Mouse (Mus musculus): ENCODE measurements around the gene Phlda3. TPM values are rescaled to one million over a fixed set of nuclear protein-coding genes. Genes with fewer than 3 reads are reported as not detected.
A peak's percentile ranks its signal among the peaks of the same experiment; 100 is the strongest.

Phlda3 gene
- polyA plus RNA-seq, 1 experiment from 2014 or later: 18.6 TPM

- Histone ChIP-seq H3K9me3 (ENCODE audit: control insufficient read depth, low read length) (no peaks in the 10 kb centered on the region), H3K9ac (ENCODE audit: low read depth, low read length) (peak overlapping the region; percentile 38), H3K4me1 (replicated peaks; ENCODE audit: control insufficient read depth, insufficient read depth, low read length) (peaks cover 4% of the 10 kb centered on the region; the same call in 1 of the 2 replicates), H3K27ac (ENCODE audit: low read depth, low read length) (no peak overlapping the region), H3K4me2 (replicated peaks; ENCODE audit: low read depth, low read length) (peak overlapping the region; percentile 79), H3K36me3 (ENCODE audit: control insufficient read depth, insufficient read depth, low read length) (no peaks in the 10 kb centered on the region), H3K27me3 (ENCODE audit: control insufficient read depth, insufficient read depth, low read length) (no peaks in the 10 kb centered on the region), H3K4me3 (ENCODE audit: low read depth, low read length) (peak overlapping the region; percentile 40)
- DNase-seq (ENCODE audit: low spot score) (no peak), ATAC-seq (ENCODE audit: low FRiP score) (peak; percentile 57)
- 0% methylated on average over 11 of the region's 11 CpGs for WGBS
Measured at GRCm38 (mm10) chr1:135729367-135729713, 36.6 kb upstream of the Phlda3 start.

DNA sequence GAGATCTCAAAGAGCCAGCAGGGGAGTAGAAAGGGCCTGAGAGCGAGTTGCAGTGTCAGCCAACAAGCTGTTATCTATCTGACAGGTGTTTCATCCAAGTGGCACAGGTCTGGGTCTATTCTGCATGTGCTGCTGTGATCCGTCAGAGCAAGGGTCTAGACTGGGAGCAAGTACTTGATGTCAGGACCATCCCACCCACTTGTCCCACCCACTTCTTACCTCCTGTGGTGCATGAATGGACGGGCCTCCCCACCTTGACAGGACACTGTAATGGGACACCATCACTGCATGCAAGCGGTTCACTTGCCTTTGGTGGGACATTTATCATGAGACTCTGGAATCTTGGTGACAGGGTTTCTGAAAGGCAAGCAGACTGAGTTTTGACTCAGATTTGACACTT lies 36.1 kb upstream of the Phlda3 start:
- Histone ChIP-seq H3K4me3 (ENCODE audit: low read depth, low read length) (peak overlapping the region; percentile 40; the same call in 1 of the 2 replicates), H3K27ac (ENCODE audit: low read depth, low read length) (no peak overlapping the region), H3K36me3 (ENCODE audit: control insufficient read depth, insufficient read depth, low read length) (no peaks in the 10 kb centered on the region), H3K9me3 (ENCODE audit: control insufficient read depth, low read length) (no peaks in the 10 kb centered on the region), H3K9ac (ENCODE audit: low read depth, low read length) (no peak overlapping the region; the same call in 1 of the 2 replicates), H3K27me3 (ENCODE audit: control insufficient read depth, insufficient read depth, low read length) (no peaks in the 10 kb centered on the region), H3K4me2 (replicated peaks; ENCODE audit: low read depth, low read length) (peak overlapping the region; percentile 79; the same call in 1 of the 2 replicates), H3K4me1 (replicated peaks; ENCODE audit: control insufficient read depth, insufficient read depth, low read length) (peaks cover 4% of the 10 kb centered on the region; the same call in 1 of the 2 replicates)
- 21% methylated on average over 4 of the region's 4 CpGs for WGBS
- DNase-seq (ENCODE audit: low spot score): no peak
- ATAC-seq (ENCODE audit: low FRiP score): 0 out of 2 replicates have a peak, but pooled peaks have one; percentile 10

DNA sequence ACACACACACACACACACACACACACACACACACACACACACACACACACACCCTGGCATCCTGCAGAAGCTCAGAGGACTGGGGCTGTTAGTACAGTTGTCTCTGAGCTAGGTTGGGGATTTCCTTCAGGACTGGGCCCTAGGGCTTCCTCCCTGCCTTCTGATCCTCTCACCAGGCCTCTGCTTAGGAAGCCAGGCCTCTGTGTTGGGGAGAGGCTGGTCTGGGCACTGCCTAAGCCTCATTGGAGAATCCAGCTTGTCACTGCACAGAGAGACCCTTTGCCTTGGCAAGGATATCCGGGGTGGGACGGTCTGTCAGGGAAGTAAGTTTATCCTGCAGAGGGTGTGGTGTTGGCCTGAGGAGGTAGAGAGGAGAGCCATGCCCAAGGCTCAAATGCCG lies 35.6 kb upstream of the Phlda3 start:
- 43% methylated on average over 3 of the region's 3 CpGs for WGBS
- Histone ChIP-seq H3K4me1 (replicated peaks; ENCODE audit: control insufficient read depth, insufficient read depth, low read length) (peaks cover 4% of the 10 kb centered on the region; the same call in 1 of the 2 replicates), H3K9me3 (ENCODE audit: control insufficient read depth, low read length) (no peaks in the 10 kb centered on the region), H3K9ac (ENCODE audit: low read depth, low read length) (no peak overlapping the region), H3K27ac (ENCODE audit: low read depth, low read length) (no peak overlapping the region), H3K4me2 (replicated peaks; ENCODE audit: low read depth, low read length) (peak overlapping the region; percentile 15; the same call in 1 of the 2 replicates), H3K36me3 (ENCODE audit: control insufficient read depth, insufficient read depth, low read length) (no peaks in the 10 kb centered on the region), H3K27me3 (ENCODE audit: control insufficient read depth, insufficient read depth, low read length) (no peaks in the 10 kb centered on the region), H3K4me3 (ENCODE audit: low read depth, low read length) (no peak overlapping the region)
- ATAC-seq (ENCODE audit: low FRiP score) (no peak), DNase-seq (ENCODE audit: low spot score) (no peak)

DNA sequence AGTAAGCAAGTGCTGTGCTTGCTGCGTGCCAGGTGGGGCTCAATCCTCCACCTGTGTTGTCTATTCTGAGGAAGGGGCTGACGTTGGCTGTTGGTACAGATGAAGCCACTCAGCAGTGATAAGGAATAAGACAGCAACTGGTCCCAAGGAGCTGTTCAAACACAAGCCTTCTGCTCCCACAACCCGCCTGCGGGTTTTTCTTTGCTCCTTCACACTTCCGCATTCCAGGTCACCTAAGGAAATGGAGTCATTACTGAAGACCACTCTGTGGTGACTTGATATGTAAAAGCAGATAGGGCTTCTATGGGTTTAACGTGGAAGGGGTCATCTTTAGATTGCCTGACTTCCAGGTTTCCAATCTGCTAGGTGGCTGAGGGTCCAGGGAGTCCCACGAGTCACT lies 34.5 kb upstream of the Phlda3 start:
- 65% methylated on average over 7 of the region's 7 CpGs for WGBS
- H3K9me3 ChIP-seq (ENCODE audit: control insufficient read depth, low read length): no peaks in the 10 kb centered on the region
- no peak for DNase-seq (ENCODE audit: low spot score)
- no peak for ATAC-seq (ENCODE audit: low FRiP score)
- H3K27me3 ChIP-seq (ENCODE audit: control insufficient read depth, insufficient read depth, low read length): no peaks in the 10 kb centered on the region
- H3K36me3 ChIP-seq (ENCODE audit: control insufficient read depth, insufficient read depth, low read length): no peaks in the 10 kb centered on the region
- no peak overlapping the region for H3K9ac ChIP-seq (ENCODE audit: low read depth, low read length)
- no peak overlapping the region for H3K4me2 ChIP-seq (replicated peaks; ENCODE audit: low read depth, low read length)
- H3K4me1 ChIP-seq (replicated peaks; ENCODE audit: control insufficient read depth, insufficient read depth, low read length): peaks cover 4% of the 10 kb centered on the region; the same call in 1 of the 2 replicates
- no peak overlapping the region for H3K27ac ChIP-seq (ENCODE audit: low read depth, low read length)
- no peak overlapping the region for H3K4me3 ChIP-seq (ENCODE audit: low read depth, low read length)

GRCm38 (mm10) chr1:135731897-135732684 lies 33.8 kb upstream of the Phlda3 start:
- H3K9me3 ChIP-seq (ENCODE audit: control insufficient read depth, low read length): no peaks in the 10 kb centered on the region
- no peaks in the 10 kb centered on the region for H3K27me3 ChIP-seq (ENCODE audit: control insufficient read depth, insufficient read depth, low read length)
- no peak overlapping the region for H3K4me2 ChIP-seq (replicated peaks; ENCODE audit: low read depth, low read length)
- peaks cover 4% of the 10 kb centered on the region; the same call in 1 of the 2 replicates for H3K4me1 ChIP-seq (replicated peaks; ENCODE audit: control insufficient read depth, insufficient read depth, low read length)
- DNase-seq (ENCODE audit: low spot score) (no peak), ATAC-seq (ENCODE audit: low FRiP score) (no peak)
- H3K27ac ChIP-seq (ENCODE audit: low read depth, low read length): no peak overlapping the region
- H3K36me3 ChIP-seq (ENCODE audit: control insufficient read depth, insufficient read depth, low read length): no peaks in the 10 kb centered on the region
- no peak overlapping the region for H3K9ac ChIP-seq (ENCODE audit: low read depth, low read length)
- H3K4me3 ChIP-seq (ENCODE audit: low read depth, low read length): no peak overlapping the region
- WGBS: 44% methylated on average over 11 of the region's 11 CpGs

GRCm38 (mm10) chr1:135734225-135734937 lies 31.5 kb upstream of the Phlda3 start:
- H3K36me3 ChIP-seq (ENCODE audit: control insufficient read depth, insufficient read depth, low read length): no peaks in the 10 kb centered on the region
- no peak overlapping the region for H3K9ac ChIP-seq (ENCODE audit: low read depth, low read length)
- H3K27ac ChIP-seq (ENCODE audit: low read depth, low read length): no peak overlapping the region
- no peak overlapping the region for H3K4me2 ChIP-seq (replicated peaks; ENCODE audit: low read depth, low read length)
- H3K9me3 ChIP-seq (ENCODE audit: control insufficient read depth, low read length): no peaks in the 10 kb centered on the region
- WGBS: 34% methylated on average over 5 of the region's 7 CpGs
- ATAC-seq (ENCODE audit: low FRiP score) (peak; percentile 26; the same call in 1 of the 2 replicates), DNase-seq (ENCODE audit: low spot score) (no peak)
- no peaks in the 10 kb centered on the region for H3K27me3 ChIP-seq (ENCODE audit: control insufficient read depth, insufficient read depth, low read length)
- H3K4me1 ChIP-seq (replicated peaks; ENCODE audit: control insufficient read depth, insufficient read depth, low read length): peaks cover 6% of the 10 kb centered on the region
- H3K4me3 ChIP-seq (ENCODE audit: low read depth, low read length): no peak overlapping the region

GRCm38 (mm10) chr1:135735460-135735859 lies 30.5 kb upstream of the Phlda3 start:
- no peak overlapping the region for H3K9ac ChIP-seq (ENCODE audit: low read depth, low read length)

DNA sequence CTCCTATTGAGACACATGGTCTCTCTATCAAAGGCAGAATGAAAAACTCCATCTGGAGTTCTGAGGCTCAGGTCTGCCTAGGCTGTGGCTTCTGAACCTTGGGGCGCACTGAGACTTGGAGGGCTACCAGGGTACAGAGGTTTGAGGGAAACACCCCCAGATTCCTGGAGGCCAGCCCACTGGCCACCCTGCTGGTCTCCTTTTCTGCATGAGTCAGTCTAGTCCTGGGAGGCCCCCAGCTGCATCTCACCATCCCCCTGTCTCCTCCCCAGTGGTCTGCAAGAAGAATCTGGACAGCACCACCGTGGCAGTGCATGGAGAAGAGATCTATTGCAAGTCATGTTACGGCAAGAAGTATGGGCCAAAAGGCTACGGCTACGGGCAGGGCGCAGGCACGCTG lies 20.9 kb upstream of the Phlda3 start:
- H3K27ac ChIP-seq (ENCODE audit: low read depth, low read length): no peak overlapping the region
- H3K4me2 ChIP-seq (replicated peaks; ENCODE audit: low read depth, low read length): no peak overlapping the region
- no peaks in the 10 kb centered on the region for H3K27me3 ChIP-seq (ENCODE audit: control insufficient read depth, insufficient read depth, low read length)
- 88% methylated on average over 7 of the region's 7 CpGs for WGBS
- no peak overlapping the region for H3K9ac ChIP-seq (ENCODE audit: low read depth, low read length)
- H3K36me3 ChIP-seq (ENCODE audit: control insufficient read depth, insufficient read depth, low read length): no peaks in the 10 kb centered on the region
- no peaks in the 10 kb centered on the region for H3K9me3 ChIP-seq (ENCODE audit: control insufficient read depth, low read length)
- H3K4me3 ChIP-seq (ENCODE audit: low read depth, low read length): no peak overlapping the region
- ATAC-seq (ENCODE audit: low FRiP score) (no peak), DNase-seq (ENCODE audit: low spot score) (no peak)
- H3K4me1 ChIP-seq (replicated peaks; ENCODE audit: control insufficient read depth, insufficient read depth, low read length): peaks cover 4% of the 10 kb centered on the region; the same call in 1 of the 2 replicates

More at GRCm38 (mm10) chr1:135735460-135735859, 30.5 kb upstream of the Phlda3 start:
- Histone ChIP-seq H3K4me1 (replicated peaks; ENCODE audit: control insufficient read depth, insufficient read depth, low read length) (peaks cover 5% of the 10 kb centered on the region), H3K36me3 (ENCODE audit: control insufficient read depth, insufficient read depth, low read length) (no peaks in the 10 kb centered on the region), H3K4me3 (ENCODE audit: low read depth, low read length) (no peak overlapping the region), H3K4me2 (replicated peaks; ENCODE audit: low read depth, low read length) (no peak overlapping the region), H3K9me3 (ENCODE audit: control insufficient read depth, low read length) (no peaks in the 10 kb centered on the region), H3K27me3 (ENCODE audit: control insufficient read depth, insufficient read depth, low read length) (no peaks in the 10 kb centered on the region), H3K27ac (ENCODE audit: low read depth, low read length) (no peak overlapping the region)
- 19% methylated on average over 6 of the region's 6 CpGs for WGBS
- DNase-seq (ENCODE audit: low spot score) (no peak), ATAC-seq (ENCODE audit: low FRiP score) (no peak)
